Comparison of ENCODE assay signal across 8 mouse cellular contexts in the genomic region with DNA sequence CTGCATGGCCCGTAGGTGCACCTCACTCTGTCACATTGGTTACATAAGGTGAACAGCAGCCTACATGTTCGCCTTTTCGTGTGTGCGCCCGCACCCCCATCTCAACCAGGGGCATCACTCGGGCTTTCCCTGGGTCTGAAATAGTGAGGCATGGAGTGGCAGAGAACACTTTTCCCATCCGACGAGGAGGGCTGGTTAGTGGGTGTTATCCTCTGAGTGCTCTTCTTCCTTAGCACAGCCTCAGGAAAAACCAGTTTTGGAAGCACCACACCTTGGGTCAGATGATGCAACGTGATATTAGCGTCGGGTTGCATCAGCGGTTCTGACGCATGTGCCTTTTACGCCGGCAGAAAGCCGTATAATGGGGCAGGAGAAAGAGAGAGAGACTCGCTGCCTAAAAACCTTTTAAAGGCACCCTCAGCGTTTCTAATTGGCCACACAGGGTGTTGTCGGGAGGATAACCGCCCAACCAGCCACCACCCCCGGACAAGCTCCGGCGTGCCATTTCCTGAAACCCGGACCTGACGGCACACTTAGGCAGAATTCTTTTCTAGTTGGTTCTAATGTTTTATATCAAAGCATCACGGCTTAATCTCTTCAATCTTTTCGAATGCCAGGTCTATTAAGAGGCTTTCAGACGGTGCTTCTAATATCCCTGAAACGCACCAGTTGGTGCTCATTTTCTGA. TPM values are rescaled to one million over a fixed set of nuclear protein-coding genes. Genes with fewer than 3 reads are reported as not detected.
DNase-seq lines count a peak whose midpoint lies in the region; ATAC-seq and TF ChIP-seq lines count a peak whose summit lies in the region.

No protein-coding gene starts in this region.

- no peak for ATAC-seq in embryonic facial prominence, embryonic 13.5 days (ENCODE audit: insufficient number of reproducible peaks, insufficient read depth, low FRiP score, low TSS enrichment, low read depth)
- ATAC-seq in limb, embryonic 14.5 days (ENCODE audit: low FRiP score, low read depth), result no peak
- ATAC-seq in midbrain, embryonic 15.5 days (replicated peaks), result no peak
- ATAC-seq in stomach, embryonic 14.5 days (ENCODE audit: insufficient number of reproducible peaks, insufficient read depth, low FRiP score, low read depth), result no peak

- no peak for TF ChIP-seq CTCF in heart, adult 2 months (IDR thresholded peaks at IDR 0.05)
- TF ChIP-seq CTCF in kidney, adult 2 months (conservative IDR thresholded peaks at IDR 0.05; ENCODE audit: insufficient read depth, insufficient read length, low read depth, low read length), result no peak

- intact Hi-C loops in heart, adult 2 months (cut with DNase I), result no loop called here

- peaks cover 17% of the 10 kb centered on the region; the same call in 1 of the 2 replicates for H3K27me3 ChIP-seq in embryonic facial prominence, embryonic 13.5 days
- H3K27me3 ChIP-seq in heart, adult 2 months (ENCODE audit: control insufficient read depth, insufficient read depth, low read length), result no peaks in the 10 kb centered on the region
- H3K27me3 ChIP-seq in kidney, adult 2 months (replicated peaks; ENCODE audit: control insufficient read depth, insufficient read depth, low read length), result no peaks in the 10 kb centered on the region
- H3K27me3 ChIP-seq in limb, embryonic 14.5 days (ENCODE audit: control insufficient read depth, insufficient read depth, low read length), result no peaks in the 10 kb centered on the region
- H3K27me3 ChIP-seq in midbrain, embryonic 15.5 days (replicated peaks), result peaks cover 25% of the 10 kb centered on the region
- H3K27me3 ChIP-seq in stomach, embryonic 14.5 days (ENCODE audit: control insufficient read depth, insufficient read depth, low read length), result 0 out of 2 replicates have a peak, but pooled peaks cover 3% of the 10 kb centered on the region

- H3K27ac ChIP-seq in embryonic facial prominence, embryonic 13.5 days, result peak overlapping the region; percentile 99
- H3K27ac ChIP-seq in heart, adult 2 months, result peak overlapping the region; percentile 77
- H3K27ac ChIP-seq in kidney, adult 2 months (ENCODE audit: insufficient read depth, low read depth, low read length), result no peak overlapping the region; the same call in 1 of the 2 replicates
- H3K27ac ChIP-seq in limb, embryonic 14.5 days (replicated peaks; ENCODE audit: low read depth, low read length), result no peak overlapping the region
- no peak overlapping the region for H3K27ac ChIP-seq in midbrain, embryonic 15.5 days
- H3K27ac ChIP-seq in stomach, embryonic 14.5 days (ENCODE audit: low read length), result peak overlapping the region; percentile 58

- peak; percentile 80 to 81 for DNase-seq in B cell, adult 2 months
- DNase-seq in adrenal gland, adult 8-10 months, result peak; percentile 67
- DNase-seq in heart, adult 2 months, result peak; percentile 73 to 83
- peak; percentile 79 for DNase-seq in kidney, adult 2 months
- DNase-seq in limb, embryonic 14.5 days (ENCODE audit: low spot score), result peak; percentile 63

- peak; percentile 78 for TF ChIP-seq POLR2A in heart, adult 2 months (IDR thresholded peaks at IDR 0.05; ENCODE audit: insufficient read depth, low read depth, low read length)
- TF ChIP-seq POLR2A in kidney, adult 2 months (IDR thresholded peaks at IDR 0.05; ENCODE audit: low read depth, low read length), result no peak
- no peak for TF ChIP-seq POLR2A in limb, embryonic 14.5 days (IDR thresholded peaks at IDR 0.05; ENCODE audit: borderline replicate concordance, extremely low read depth, insufficient read depth, insufficient read length)

- peak overlapping the region; percentile 97 for H3K9ac ChIP-seq in embryonic facial prominence, embryonic 13.5 days
- H3K9ac ChIP-seq in heart, adult 2 months (ENCODE audit: low read depth, low read length), result peak overlapping the region; percentile 28
- H3K9ac ChIP-seq in limb, embryonic 14.5 days (ENCODE audit: low read depth, low read length, severe bottlenecking), result no peak overlapping the region
- H3K9ac ChIP-seq in midbrain, embryonic 15.5 days, result no peak overlapping the region
- no peak overlapping the region for H3K9ac ChIP-seq in stomach, embryonic 14.5 days (replicated peaks; ENCODE audit: low read depth, low read length)

- H3K4me1 ChIP-seq in embryonic facial prominence, embryonic 13.5 days, result peaks cover 37% of the 10 kb centered on the region
- peaks cover 5% of the 10 kb centered on the region for H3K4me1 ChIP-seq in heart, adult 2 months (ENCODE audit: control insufficient read depth, insufficient read depth, low read length)
- no peaks in the 10 kb centered on the region; the same call in 1 of the 2 replicates for H3K4me1 ChIP-seq in kidney, adult 2 months (ENCODE audit: control insufficient read depth, insufficient read depth, low read length)
- H3K4me1 ChIP-seq in limb, embryonic 14.5 days (ENCODE audit: control insufficient read depth, insufficient read depth, low read length), result peaks cover 29% of the 10 kb centered on the region
- peaks cover 39% of the 10 kb centered on the region for H3K4me1 ChIP-seq in midbrain, embryonic 15.5 days
- H3K4me1 ChIP-seq in stomach, embryonic 14.5 days (ENCODE audit: control insufficient read depth, insufficient read depth, low read length), result peaks cover 18% of the 10 kb centered on the region; the same call in 1 of the 2 replicates

- WGBS in embryonic facial prominence, embryonic 13.5 days, result 5% methylated on average over 29 of the region's 29 CpGs
- 6% methylated on average over 29 of the region's 29 CpGs for WGBS in heart, adult 2 months
- WGBS in kidney, adult 2 months, result 8% methylated on average over 29 of the region's 29 CpGs
- WGBS in limb, embryonic 14.5 days, result 6% methylated on average over 29 of the region's 29 CpGs
- 5% methylated on average over 29 of the region's 29 CpGs for WGBS in midbrain, embryonic 15.5 days
- 5% methylated on average over 29 of the region's 29 CpGs for WGBS in stomach, embryonic 14.5 days

- peaks cover 6% of the 10 kb centered on the region for H3K36me3 ChIP-seq in embryonic facial prominence, embryonic 13.5 days
- H3K36me3 ChIP-seq in heart, adult 2 months (ENCODE audit: control insufficient read depth, insufficient read depth, low read length), result no peaks in the 10 kb centered on the region
- no peaks in the 10 kb centered on the region for H3K36me3 ChIP-seq in kidney, adult 2 months (ENCODE audit: control insufficient read depth, insufficient read depth, low read length)
- 0 out of 2 replicates have a peak, but pooled peaks cover 3% of the 10 kb centered on the region for H3K36me3 ChIP-seq in limb, embryonic 14.5 days (ENCODE audit: control insufficient read depth, insufficient read depth, low read length)
- no peaks in the 10 kb centered on the region for H3K36me3 ChIP-seq in midbrain, embryonic 15.5 days (replicated peaks)
- 0 out of 2 replicates have a peak, but pooled peaks cover 3% of the 10 kb centered on the region for H3K36me3 ChIP-seq in stomach, embryonic 14.5 days (ENCODE audit: control insufficient read depth, insufficient read depth, low read length)

- no peaks in the 10 kb centered on the region for H3K79me2 ChIP-seq in heart, adult 2 months (replicated peaks; ENCODE audit: control insufficient read depth, insufficient read depth, low read length)

- H3K4me2 ChIP-seq in embryonic facial prominence, embryonic 13.5 days, result peak overlapping the region; percentile 92
- H3K4me2 ChIP-seq in limb, embryonic 14.5 days (replicated peaks; ENCODE audit: low read depth, low read length, severe bottlenecking), result peak overlapping the region; percentile 91
- peak overlapping the region; percentile 87 for H3K4me2 ChIP-seq in midbrain, embryonic 15.5 days
- peak overlapping the region; percentile 78 for H3K4me2 ChIP-seq in stomach, embryonic 14.5 days (replicated peaks; ENCODE audit: low read depth, low read length)

- no peaks in the 10 kb centered on the region for H3K9me3 ChIP-seq in embryonic facial prominence, embryonic 13.5 days
- H3K9me3 ChIP-seq in limb, embryonic 14.5 days (ENCODE audit: control insufficient read depth, low read length), result no peaks in the 10 kb centered on the region
- no peaks in the 10 kb centered on the region for H3K9me3 ChIP-seq in midbrain, embryonic 15.5 days
- no peaks in the 10 kb centered on the region for H3K9me3 ChIP-seq in stomach, embryonic 14.5 days (ENCODE audit: control insufficient read depth, low read depth, low read length)

- peak overlapping the region; percentile 94 for H3K4me3 ChIP-seq in embryonic facial prominence, embryonic 13.5 days
- peak overlapping the region; percentile 90 for H3K4me3 ChIP-seq in heart, adult 2 months
- H3K4me3 ChIP-seq in kidney, adult 2 months (ENCODE audit: insufficient read depth, low read depth, low read length), result peak overlapping the region; percentile 34
- H3K4me3 ChIP-seq in limb, embryonic 14.5 days (replicated peaks; ENCODE audit: low read length), result peak overlapping the region; percentile 83
- peak overlapping the region; percentile 25 for H3K4me3 ChIP-seq in midbrain, embryonic 15.5 days
- peak overlapping the region; percentile 81 for H3K4me3 ChIP-seq in stomach, embryonic 14.5 days (ENCODE audit: low read depth, low read length)

- TF ChIP-seq EP300 in heart, adult 2 months (IDR thresholded peaks at IDR 0.05; ENCODE audit: insufficient read depth, low read depth, low read length), result 0 out of 2 replicates have a peak, but pooled peaks have one; percentile 31

RNA-seq across cellular contexts. Expression of gene Rcc2, which starts 0.8 kb away (rescaled TPM):
- 10 to 100 TPM; 71.0 to 87.5 (median 77.3) TPM for total RNA-seq in adrenal gland, adult 8-10 months (2022)
- polyA plus RNA-seq in embryonic facial prominence, embryonic 13.5 days (2015; fragmentation: Nextera tagmentation; extraction: Ambion mirVana), result 43.5 and 44.2 TPM in 2 replicates
- 10 to 100 TPM; 13.7 to 14.2 TPM for total RNA-seq in heart, adult 2 months (2021)
- 12.4 and 14.1 TPM in 2 replicates for polyA plus RNA-seq in heart, adult 2 months (2012; rRNA removed)
- polyA plus RNA-seq in kidney, adult 2 months (2012; rRNA removed), result 18.7 and 20.9 TPM in 2 replicates
- polyA plus RNA-seq in limb, embryonic 14.5 days (2012; rRNA removed), result 119 and 145 TPM in 2 replicates
- 47.8 and 57.2 TPM in 2 replicates for polyA plus RNA-seq in limb, embryonic 14.5 days (2014; fragmentation: Nextera tagmentation; extraction: Ambion mirVana)
- polyA plus RNA-seq in midbrain, embryonic 15.5 days (2015; fragmentation: Nextera tagmentation; extraction: Ambion mirVana), result 28.1 and 34.9 TPM in 2 replicates
- 26.2 and 26.6 TPM in 2 replicates for polyA plus RNA-seq in stomach, embryonic 14.5 days (2014; fragmentation: Nextera tagmentation; extraction: Ambion mirVana)

RNA-seq across cellular contexts. Expression of gene Arhgef10l, which starts 33.8 kb away (rescaled TPM):
- total RNA-seq in adrenal gland, adult 8-10 months (2022), result 10 to 100 TPM; 13.3 to 46.3 (median 28.5) TPM
- polyA plus RNA-seq in embryonic facial prominence, embryonic 13.5 days (2015; fragmentation: Nextera tagmentation; extraction: Ambion mirVana), result 11.5 and 11.6 TPM in 2 replicates
- 10 to 100 TPM; 61.0 to 74.4 TPM for total RNA-seq in heart, adult 2 months (2021)
- polyA plus RNA-seq in heart, adult 2 months (2012; rRNA removed), result 54.7 and 75.6 TPM in 2 replicates
- 42.0 and 56.2 TPM in 2 replicates for polyA plus RNA-seq in kidney, adult 2 months (2012; rRNA removed)
- polyA plus RNA-seq in limb, embryonic 14.5 days (2012; rRNA removed), result 19.5 and 25.4 TPM in 2 replicates
- 13.7 and 15.2 TPM in 2 replicates for polyA plus RNA-seq in limb, embryonic 14.5 days (2014; fragmentation: Nextera tagmentation; extraction: Ambion mirVana)
- 30.7 and 31.5 TPM in 2 replicates for polyA plus RNA-seq in midbrain, embryonic 15.5 days (2015; fragmentation: Nextera tagmentation; extraction: Ambion mirVana)
- 9.9 and 10.5 TPM in 2 replicates for polyA plus RNA-seq in stomach, embryonic 14.5 days (2014; fragmentation: Nextera tagmentation; extraction: Ambion mirVana)

RNA-seq across cellular contexts. Expression of gene Padi6, which starts 42.9 kb away (rescaled TPM):
- not detected for total RNA-seq in adrenal gland, adult 8-10 months (2022)
- not detected in 2 replicates for polyA plus RNA-seq in embryonic facial prominence, embryonic 13.5 days (2015; fragmentation: Nextera tagmentation; extraction: Ambion mirVana)
- not detected for total RNA-seq in heart, adult 2 months (2021)
- not detected in 2 replicates for polyA plus RNA-seq in heart, adult 2 months (2012; rRNA removed)
- polyA plus RNA-seq in kidney, adult 2 months (2012; rRNA removed), result not detected in 2 replicates
- polyA plus RNA-seq in limb, embryonic 14.5 days (2012; rRNA removed), result not detected in 2 replicates
- polyA plus RNA-seq in limb, embryonic 14.5 days (2014; fragmentation: Nextera tagmentation; extraction: Ambion mirVana), result not detected in 2 replicates
- polyA plus RNA-seq in midbrain, embryonic 15.5 days (2015; fragmentation: Nextera tagmentation; extraction: Ambion mirVana), result 0.12 TPM in 1 of 2 replicates, not detected in the other
- not detected in 2 replicates for polyA plus RNA-seq in stomach, embryonic 14.5 days (2014; fragmentation: Nextera tagmentation; extraction: Ambion mirVana)

Comparison
In these comparisons a context has a peak if more than half of its experiments do, and no peak if none do; other contexts are left out.
1. H3K27ac ChIP-seq: peak in embryonic facial prominence, embryonic 13.5 days (single experiment), heart, adult 2 months (single experiment) and stomach, embryonic 14.5 days (single experiment); none in kidney, adult 2 months (single experiment), limb, embryonic 14.5 days (single experiment) and midbrain, embryonic 15.5 days (single experiment).
2. H3K4me3 ChIP-seq: peak in every context shown above with its lines; median percentile 94 in embryonic facial prominence, embryonic 13.5 days; 90 in heart, adult 2 months; 83 in limb, embryonic 14.5 days; 81 in stomach, embryonic 14.5 days; 34 in kidney, adult 2 months; 25 in midbrain, embryonic 15.5 days.
3. H3K9ac ChIP-seq: peak in embryonic facial prominence, embryonic 13.5 days (single experiment) and heart, adult 2 months (single experiment); none in limb, embryonic 14.5 days (single experiment), midbrain, embryonic 15.5 days (single experiment) and stomach, embryonic 14.5 days (single experiment).
4. Peak in every context shown above with its lines, with median percentiles within 50 percentile points of each other: DNase-seq and H3K4me2 ChIP-seq.